Mouse (Mus musculus) urinary bladder, postnatal 0 days (tissue): ENCODE measurements around the gene Cacng4. TPM values are rescaled to one million over a fixed set of nuclear protein-coding genes. Genes with fewer than 3 reads are reported as not detected.

Experiments
- polyA plus RNA-seq: library from polyadenylated mRNA; unstranded; fragments of >200 nt; fragmentation: Nextera tagmentation; extraction: Ambion mirVana; gene quantifications from 2 replicates; pipeline ENCODE4 v1.2.1, GENCODE M21; 2015

Gene Cacng4
- polyA plus RNA-seq, result 0.08 TPM in 2 replicates

GRCm38 (mm10) chr11:107794547-107795269 is at the start of gene Cacng4:
Gene Cacng4, minus strand, starts transcription at chr11:107794557.

GRCm38 (mm10) chr11:107716332-107716938 is 77.9 kb downstream of the Cacng4 start, which contains the start of gene Cacng1:
Gene Cacng1, minus strand, starts transcription at chr11:107716522.

Other genes with a start within 250 kb of the Cacng4 start
- 6.4 TPM in 2 replicates for gene Helz, start 246.6 kb downstream of the Cacng4 start, polyA plus RNA-seq
- gene Cacng1, start 78.0 kb downstream of the Cacng4 start, polyA plus RNA-seq, result not detected in 2 replicates
- gene Cacng5, start 120.5 kb upstream of the Cacng4 start, polyA plus RNA-seq, result 0.05 TPM in 1 of 2 replicates, not detected in the other